Mouse (Mus musculus): ENCODE results near the gene Pip5k1b.

Gene Pip5k1b

DNA sequence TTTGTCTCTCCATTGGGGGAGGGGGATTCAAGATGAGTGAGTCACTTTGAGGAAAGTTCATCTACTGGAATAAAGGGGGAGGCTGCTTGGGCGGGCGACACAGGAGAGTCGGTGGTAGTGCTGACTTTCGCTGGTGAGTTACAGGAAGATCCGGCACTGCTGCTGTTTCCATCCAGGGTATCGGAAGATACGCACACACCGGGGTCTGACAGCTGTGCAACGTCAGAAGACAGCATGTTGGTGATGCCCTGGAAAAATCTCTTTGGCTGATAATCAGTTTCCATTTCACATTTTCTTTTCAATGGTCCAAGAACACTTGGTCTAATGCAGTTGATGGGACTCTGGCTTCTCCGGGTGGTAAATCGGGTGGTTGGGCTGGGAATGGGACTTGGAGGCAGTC is 79.2 kb downstream of the Pip5k1b start:
- peak in 1 of 2 experiments; percentile 44 for DNase-seq (ENCODE audit: low spot score in 2 of 2)

DNA sequence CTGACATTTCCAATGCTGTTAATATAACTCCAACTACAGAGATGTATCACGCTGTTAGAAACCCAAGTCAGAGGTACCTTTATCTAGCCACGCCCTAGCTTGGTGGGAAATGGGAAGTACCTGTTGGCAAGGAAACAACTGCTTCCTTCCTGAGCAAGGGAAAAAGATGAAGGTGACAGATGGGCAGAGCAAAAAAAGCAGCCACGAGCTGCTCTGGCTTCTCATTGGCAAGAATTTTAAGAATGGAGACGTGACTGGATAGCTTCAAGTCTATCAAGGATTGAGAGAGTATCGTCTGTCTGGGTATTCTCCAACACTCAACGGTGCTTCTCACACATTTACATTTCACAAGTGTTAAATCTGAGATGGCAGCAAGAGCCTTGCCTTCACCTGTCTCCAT is 80.4 kb downstream of the Pip5k1b start:
- DNase-seq (ENCODE audit: low spot score in 2 of 2) = no peak

DNA sequence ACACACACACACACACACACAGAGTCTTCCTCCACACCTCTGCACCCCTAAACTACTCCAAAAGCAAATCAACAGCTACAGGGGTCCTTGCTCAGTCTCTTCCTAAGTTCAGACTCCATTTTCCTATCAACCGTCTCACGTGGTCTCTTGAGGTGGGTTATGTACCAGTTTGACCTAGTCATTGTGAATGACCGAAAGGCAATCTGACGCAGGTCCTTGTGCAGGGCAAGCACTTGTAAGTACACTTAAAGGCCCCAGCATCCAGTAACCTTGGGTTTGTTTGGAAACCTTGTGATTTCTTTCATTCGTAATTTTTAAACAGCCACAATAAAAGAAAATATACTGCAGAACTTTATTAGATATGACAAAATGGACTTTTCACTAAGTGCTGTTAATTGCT is 83.2 kb downstream of the Pip5k1b start:
- DNase-seq (ENCODE audit: low spot score in 2 of 2) = no peak

DNA sequence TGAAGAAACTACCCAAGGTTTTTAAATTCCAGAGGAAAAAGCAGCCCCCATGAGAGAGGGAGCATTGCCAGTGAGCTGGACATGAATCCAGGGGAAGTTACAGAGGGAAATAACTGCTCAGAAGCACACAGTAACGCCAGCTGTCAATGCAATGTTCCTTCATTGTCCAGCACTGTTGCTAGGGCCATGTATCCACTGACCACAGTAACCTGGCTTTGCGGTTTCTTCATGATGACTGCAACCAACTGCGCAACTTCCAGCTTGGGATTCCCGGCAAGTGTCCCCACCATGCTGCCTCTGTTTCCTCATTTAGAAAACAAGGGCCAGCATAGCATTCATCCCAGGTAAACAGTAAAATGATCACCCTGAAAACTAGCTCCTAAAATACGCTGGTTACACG is 84.1 kb downstream of the Pip5k1b start:
- no peak for DNase-seq (ENCODE audit: low spot score in 2 of 2)

DNA sequence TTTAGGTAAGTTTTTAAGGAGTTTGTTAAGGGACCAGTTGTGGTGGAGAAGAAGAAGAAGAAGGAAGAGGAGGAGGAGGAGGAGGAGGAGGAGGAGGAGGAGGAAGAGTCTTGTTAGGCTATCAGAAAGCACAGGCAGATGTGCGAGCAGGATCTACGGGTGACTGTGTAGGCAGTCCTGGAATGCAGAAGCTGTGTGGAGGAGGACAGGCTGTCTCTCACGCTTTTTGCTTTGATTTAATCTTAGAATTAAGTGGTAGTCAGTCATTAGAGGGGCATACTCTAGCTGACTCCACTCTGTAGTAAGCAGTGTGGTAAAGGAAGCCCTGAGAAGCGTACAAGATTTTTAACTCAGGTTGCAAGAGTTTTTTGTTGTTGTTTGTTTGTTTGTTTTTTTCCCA is 86.5 kb downstream of the Pip5k1b start:
- no peak for DNase-seq (ENCODE audit: low spot score in 2 of 2)

DNA sequence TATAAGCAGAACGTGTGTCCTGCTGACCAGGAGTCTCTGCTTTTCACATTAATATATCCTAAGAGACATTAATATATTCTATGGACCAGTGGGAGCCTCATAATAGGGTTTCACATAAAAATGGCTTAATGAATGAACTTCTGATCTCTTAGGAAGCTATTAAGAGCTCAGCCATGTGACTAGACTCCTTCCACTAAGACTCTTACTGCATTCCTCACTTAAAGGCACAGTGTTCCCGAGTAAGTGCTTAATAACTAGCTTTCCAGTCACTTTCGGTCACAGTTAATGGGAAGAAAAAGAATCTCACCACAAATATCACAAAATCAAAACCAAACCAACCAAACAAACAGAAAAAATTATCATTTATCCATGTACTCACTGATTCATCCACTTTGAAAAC is 87.1 kb downstream of the Pip5k1b start:
- no peak for DNase-seq (ENCODE audit: low spot score in 2 of 2)

DNA sequence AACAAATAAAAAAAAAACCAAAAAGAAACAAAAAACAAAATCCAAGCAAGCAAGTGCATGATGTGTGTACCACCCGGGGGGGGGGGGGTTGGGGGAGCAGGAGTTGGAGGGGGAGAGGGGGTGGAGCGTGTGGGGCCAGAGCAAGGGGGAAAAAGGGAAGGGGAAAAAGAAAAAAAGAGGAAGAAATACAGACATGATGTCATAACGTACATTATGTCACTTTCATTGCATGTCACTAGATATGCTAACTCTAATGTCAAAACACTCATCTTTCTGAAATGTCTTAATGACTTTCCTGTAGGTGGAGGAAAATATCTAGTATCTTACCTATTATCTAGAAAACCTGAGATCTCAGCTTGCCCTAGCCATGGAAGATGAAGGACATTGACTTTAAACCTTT is 92.7 kb downstream of the Pip5k1b start:
- no peak for DNase-seq (ENCODE audit: low spot score in 2 of 2)

DNA sequence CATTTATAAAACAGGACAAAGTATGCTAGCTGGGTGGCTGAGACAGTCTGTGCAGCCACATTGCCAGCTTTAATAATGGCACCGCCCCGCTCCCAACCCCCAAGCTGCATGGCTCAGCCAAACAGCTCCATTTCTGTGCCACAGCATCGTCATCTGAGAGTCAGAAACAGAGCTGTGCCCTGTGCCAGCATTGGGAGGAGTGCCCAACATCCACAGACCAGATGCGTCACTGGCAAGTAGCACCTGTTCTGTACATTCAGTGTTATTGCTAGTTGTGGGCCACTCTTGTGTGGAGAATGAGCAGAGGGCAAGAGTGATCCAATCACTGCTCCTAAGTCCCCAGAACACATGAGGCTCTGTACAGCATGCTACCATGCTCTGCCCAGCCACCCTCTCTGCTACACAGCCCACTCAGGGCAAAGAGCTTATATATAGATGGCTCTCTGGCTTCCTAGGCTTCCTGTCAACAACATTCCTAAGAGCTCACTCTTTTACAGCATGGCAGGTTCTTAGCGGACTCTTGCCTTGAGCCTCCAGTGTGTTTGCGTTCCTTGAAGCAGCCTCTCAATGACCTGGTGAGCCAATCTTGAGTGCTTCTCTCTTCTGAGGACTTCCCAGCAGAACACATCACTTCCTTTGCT is 99.0 kb downstream of the Pip5k1b start:
- peak; percentile 47 to 67 for DNase-seq (ENCODE audit: low spot score in 2 of 2)

DNA sequence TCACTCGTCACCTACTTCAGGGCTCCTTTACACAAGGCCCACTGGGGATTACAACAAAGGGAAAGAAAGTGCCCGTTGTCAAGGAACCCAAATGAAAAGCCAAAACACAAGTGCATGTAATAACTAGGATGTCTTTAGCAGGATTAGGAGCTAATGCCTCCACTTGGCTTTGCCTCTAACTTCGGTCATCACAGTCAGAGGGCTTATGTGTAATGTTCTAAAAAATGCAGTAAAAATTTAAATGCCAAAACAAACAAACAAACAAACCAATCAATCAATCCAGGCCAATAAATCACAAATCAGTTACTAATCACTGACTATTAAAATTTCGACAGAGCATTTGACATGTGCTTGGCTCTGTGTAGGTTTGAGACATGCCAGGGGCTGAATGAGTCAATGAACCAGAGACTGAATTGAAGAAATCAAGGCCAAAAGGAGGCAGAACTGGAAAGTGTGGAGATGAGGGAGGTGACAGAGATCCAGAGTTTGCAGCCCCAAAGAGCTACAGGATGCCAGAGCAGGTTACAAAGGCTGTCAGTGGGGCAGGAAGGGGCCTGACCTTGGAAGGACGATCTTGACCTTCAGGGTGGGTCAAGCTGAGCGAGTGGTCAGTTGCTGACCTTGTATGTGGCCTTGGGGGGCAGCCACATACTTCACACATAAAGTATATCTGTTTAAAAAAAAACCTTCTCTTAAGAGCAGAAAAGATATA is 100.3 kb downstream of the Pip5k1b start:
- no peak for DNase-seq (ENCODE audit: low spot score in 2 of 2)

DNA sequence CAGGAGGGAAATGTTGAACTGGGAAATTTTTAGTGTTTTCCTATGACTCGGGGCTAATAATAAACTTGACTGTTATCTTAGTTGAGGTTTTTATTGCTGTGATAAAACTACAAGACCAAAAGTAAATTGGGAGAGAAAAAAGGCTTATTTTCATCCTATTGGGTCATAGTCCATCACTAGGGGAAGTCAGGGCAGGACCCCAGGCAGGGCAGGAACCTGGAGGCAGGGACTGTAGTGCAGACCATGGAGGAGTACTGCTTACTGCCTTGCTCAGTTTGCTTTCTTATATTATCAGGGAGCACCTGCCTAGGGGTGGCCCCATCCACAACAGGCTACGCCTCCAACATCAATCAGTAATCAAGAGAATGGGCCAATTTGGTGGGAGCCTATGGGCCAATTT is 101.2 kb downstream of the Pip5k1b start:
- no peak for DNase-seq (ENCODE audit: low spot score in 2 of 2)

DNA sequence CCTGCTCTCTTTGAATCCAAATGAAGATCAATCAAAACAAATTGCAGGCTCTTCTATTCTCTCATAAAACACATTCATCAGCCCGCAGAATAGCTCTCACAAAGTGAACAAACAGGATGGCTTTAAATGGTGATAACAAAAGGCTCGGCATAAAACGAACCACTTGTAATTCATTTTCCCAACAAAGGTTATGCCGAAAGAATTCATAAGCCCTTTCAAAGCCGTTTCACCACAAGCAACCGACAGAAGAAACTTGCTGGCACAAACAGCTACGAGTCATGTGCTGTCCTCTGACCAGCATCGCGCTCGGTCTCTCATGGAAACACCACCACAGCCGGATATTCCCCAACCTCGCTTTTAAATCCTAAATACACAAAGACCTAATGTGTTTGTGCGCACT is 102.3 kb downstream of the Pip5k1b start:
- DNase-seq (ENCODE audit: low spot score in 2 of 2) = peak in 1 of 2 experiments; percentile 40

DNA sequence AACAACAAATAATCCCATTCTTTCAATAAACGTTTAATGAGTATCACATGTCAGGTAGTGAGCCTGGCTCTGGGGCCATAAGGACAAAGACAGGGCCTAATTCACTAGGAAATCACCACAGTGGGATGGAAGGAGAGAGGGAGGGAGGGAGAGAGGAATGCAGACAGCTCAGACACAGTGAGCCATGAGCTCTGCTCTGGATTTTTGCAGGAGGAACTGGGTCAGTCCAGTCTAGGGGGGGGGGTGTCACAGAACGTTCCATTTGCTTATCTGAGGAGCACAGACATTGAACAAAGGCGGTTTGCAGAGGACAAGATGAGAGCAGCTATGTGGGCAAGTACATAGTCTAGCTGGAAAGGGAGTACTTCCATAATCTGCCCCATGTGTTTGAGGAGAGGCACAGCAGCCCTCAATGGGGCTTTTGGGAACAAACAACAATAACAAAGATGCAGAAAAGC is 103.2 kb downstream of the Pip5k1b start:
- no peak for DNase-seq (ENCODE audit: low spot score in 2 of 2)

DNA sequence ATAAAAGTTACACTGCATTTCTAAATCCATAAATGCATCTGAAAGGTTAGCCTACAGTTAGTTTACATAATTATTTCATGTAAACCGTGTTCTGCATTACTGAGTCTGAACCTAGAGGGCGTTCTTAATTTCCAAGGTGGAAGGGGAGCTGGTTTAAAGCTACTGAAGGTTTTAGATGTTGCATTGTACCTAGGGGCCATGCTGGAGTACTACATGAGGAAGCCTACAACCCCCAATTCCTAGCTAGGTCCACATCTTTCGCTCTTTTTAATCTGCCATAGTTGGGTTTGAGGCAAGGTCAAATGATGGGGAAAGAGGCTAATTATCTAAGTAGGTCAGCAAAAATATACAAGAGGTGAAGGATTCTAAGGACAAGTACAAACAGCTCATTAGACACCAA is 104.0 kb downstream of the Pip5k1b start:
- no peak for DNase-seq (ENCODE audit: low spot score in 2 of 2)

DNA sequence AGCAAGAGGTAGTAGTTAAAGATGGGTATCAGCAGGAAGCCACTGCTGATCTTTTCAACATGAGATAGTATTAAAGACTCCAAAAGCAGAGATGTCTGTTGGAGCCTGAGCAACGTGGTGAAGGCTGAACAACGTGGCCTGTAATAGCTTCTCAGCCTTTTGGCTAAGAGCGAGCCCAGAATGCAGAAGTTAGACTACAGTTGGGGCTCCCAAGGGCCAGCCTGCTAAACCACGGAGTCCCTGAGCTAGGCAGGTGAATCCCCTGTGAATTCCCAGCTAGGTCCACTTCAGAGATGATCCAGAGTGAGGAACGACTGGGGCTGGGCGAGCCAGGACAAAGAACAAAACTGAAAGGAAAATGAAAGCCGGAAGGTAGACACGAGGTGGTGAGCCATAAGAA is 104.9 kb downstream of the Pip5k1b start:
- DNase-seq (ENCODE audit: low spot score in 2 of 2) = no peak

DNA sequence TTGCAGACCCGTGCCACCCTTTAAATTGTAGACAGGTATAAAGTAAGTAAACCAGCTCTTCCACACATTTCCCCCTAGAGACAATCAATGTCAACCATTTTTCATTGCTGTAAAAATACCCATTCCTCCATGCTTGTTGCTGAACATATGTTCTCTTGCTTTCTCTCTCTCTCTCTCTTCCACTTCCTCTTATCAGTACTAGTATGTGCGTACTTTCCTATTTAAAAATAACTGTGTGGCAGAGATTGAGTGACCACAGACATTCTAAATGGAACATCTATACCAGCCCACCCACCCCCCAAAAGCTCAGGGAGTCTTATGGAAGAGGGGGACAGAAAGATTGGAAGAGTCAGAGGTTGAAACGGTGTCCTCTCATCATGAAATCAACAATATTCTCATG is 111.3 kb downstream of the Pip5k1b start:
- DNase-seq (ENCODE audit: low spot score in 2 of 2) = no peak

DNA sequence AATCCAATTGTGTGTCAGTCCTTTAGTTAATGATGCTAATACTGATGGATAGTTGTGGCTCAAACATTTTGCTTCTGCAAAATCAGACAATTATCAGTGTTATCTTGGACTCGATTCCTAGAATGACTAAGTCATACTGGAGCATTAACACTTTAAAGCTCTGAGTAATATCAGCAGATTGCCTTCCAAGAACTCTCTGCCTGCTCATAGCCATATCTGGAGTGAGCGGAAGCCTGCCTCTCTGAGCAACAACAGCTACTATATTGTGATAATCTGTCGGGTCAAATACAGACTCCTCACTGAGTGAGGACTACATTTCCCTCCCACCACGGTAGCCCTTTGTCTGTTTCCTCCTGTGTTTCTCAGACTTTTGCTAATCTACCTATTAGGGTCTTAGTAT is 116.0 kb downstream of the Pip5k1b start:
- DNase-seq (ENCODE audit: low spot score in 2 of 2) = no peak

DNA sequence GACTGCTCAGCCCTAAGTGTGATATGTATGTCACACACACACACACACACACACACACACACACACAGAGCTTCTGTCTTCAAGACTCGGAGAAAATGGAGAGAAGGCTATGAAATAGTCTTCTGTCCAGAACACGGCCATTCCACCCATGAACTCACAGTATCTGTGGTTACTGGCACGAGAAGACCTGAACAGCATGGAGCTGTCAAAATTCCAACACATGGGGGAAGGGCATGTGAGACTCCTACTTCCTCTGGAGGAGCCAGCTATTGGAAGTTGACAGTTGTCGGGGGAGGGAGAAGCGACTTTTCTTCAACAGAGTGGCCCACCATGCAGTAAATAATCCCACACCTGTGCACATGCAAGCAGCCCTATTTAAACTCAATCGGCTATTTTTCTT is 121.4 kb downstream of the Pip5k1b start:
- DNase-seq (ENCODE audit: low spot score in 2 of 2) = no peak

DNA sequence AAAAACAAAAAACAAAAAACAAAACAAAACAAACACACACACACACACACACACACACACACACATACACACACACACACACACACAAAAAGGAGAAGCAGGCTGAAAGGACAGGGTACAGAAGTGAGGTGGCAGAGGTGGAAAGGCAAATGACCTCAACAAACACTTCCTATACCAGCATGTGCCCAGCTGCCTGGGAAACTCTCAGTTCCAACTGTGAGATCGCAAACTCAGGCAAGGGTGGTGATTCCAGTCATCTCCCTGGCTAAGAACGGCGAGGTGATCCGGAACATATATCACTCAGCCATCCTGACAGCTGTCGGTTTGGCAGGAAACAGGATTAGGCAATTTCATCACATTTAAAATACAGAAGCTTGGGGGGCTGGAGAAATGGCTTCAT is 123.2 kb downstream of the Pip5k1b start:
- DNase-seq (ENCODE audit: low spot score in 2 of 2) = no peak

DNA sequence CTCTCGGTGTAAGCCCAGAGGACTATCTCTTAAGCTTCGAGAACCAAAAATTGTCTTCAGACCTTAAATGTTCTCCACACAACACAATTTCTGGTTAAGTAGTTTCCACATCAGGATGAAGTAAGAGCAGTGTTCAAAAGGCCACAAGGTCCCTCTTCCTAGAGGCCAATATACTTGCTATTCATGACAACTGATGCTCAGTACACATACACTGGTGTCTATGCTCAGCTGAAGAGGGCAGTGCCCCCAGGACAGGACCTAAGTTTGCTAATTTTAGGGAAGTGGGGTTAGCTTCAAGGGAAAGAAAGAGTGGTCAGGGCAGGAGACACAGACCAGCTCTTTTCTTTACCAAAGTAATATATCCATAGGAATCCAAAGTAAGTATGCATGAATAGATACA is 124.3 kb downstream of the Pip5k1b start:
- DNase-seq (ENCODE audit: low spot score in 2 of 2) = no peak

DNA sequence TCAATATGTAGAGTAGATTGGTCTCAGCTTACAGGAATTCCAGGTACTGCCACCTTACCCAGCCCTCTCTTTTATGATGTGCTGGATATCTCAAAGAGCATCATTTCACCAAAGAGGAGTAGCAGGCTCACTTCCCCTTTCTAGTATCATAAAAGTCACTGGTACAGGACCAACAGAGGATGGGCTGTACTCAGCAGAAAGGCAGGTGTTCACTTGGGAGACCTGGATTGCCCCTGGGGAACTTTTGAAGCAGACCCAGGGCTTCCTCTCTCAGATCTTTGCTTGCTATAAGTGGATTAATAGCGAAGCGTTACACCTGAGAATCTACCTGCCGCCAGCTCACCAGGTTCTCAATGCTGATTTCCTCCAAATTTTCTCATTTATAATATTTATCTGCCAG is 127.7 kb downstream of the Pip5k1b start:
- no peak for DNase-seq (ENCODE audit: low spot score in 2 of 2)

DNA sequence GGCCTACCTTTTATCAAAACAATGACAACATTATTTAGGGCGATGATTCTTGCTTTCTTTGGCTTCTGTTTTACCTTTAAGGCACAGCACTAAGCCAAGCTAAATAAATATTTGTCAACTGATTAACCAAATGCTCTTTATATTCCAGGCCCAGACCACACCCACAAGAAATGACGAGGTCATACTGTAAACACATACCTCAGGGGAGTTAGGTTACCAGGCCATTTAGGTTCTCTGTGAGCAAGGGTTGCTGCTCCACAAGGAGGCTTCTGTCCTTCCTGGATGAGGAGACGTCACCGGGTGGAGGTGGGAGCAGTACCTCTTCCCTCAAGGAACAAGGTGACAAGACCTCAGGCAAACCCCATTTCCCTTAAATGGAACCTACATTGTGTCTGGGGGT is 128.4 kb downstream of the Pip5k1b start:
- no peak for DNase-seq (ENCODE audit: low spot score in 2 of 2)

DNA sequence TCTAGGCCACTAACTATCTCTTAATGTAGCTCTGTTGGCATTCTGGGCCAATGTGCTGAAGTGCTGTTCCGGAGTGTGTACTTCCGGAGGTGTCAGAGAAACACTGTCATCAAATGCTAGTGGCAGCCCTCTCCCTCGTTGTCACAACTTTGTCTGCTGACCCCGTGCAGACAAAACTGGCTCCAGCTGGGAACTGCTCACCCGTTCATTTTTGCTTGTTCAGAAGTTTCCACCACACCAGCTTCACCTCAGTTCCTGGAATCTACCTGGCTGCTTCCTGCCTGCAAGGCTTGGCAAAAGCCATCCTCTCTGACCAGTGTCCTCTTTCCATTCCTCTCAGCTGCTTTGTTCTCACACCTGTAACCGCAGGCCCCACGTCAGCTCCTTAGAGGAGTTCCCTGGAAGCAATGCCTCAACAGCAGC is 128.9 kb downstream of the Pip5k1b start:
- DNase-seq (ENCODE audit: low spot score in 2 of 2) = no peak

DNA sequence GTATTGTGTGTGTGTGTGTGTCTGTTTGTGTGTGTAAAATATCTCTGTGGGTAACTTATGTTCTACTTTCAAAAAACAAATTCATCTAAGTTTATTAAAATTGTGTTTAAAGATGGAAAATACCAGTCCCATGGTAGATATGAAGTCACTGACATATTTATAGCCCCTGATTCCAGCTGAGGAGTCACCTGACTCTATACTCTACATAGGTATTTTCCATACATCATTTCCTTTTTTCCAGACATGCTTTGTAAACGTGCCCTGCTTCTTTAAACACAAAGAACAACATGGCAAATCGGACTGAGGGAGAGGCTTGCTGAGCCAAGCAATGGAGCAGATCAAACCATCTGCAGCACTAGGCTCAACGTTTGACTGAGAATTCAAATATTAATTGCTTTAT is 137.6 kb downstream of the Pip5k1b start:
- no peak for DNase-seq (ENCODE audit: low spot score in 2 of 2)

DNA sequence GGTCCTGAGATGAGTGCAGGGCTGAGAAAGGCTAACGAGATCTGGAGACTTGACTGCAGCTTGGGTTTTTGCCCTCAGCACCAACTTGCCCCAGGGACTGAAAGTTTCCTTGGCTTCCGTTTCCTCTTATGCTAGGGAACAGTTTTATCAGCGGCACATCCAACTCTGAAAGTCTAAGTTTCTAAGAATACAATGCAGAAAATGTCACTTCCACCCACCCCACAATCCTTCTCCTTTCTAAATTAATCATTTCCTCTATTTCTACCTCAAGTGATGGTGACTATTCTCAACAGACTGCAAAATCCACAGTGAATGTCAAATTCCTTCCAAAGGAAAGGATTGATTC is 138.0 kb downstream of the Pip5k1b start:
- no peak for DNase-seq (ENCODE audit: low spot score in 2 of 2)
